Mouse (Mus musculus) right cerebral cortex, adult 18-20 months (tissue): Measurements from ENCODE around the gene Lcorl.

ENCODE experiments used
- DNase-seq: peaks from one replicate; pipeline ENCODE4 v3.0.0; 2022; ENCODE audit warnings: mixed read lengths

Lcorl gene

DNA sequence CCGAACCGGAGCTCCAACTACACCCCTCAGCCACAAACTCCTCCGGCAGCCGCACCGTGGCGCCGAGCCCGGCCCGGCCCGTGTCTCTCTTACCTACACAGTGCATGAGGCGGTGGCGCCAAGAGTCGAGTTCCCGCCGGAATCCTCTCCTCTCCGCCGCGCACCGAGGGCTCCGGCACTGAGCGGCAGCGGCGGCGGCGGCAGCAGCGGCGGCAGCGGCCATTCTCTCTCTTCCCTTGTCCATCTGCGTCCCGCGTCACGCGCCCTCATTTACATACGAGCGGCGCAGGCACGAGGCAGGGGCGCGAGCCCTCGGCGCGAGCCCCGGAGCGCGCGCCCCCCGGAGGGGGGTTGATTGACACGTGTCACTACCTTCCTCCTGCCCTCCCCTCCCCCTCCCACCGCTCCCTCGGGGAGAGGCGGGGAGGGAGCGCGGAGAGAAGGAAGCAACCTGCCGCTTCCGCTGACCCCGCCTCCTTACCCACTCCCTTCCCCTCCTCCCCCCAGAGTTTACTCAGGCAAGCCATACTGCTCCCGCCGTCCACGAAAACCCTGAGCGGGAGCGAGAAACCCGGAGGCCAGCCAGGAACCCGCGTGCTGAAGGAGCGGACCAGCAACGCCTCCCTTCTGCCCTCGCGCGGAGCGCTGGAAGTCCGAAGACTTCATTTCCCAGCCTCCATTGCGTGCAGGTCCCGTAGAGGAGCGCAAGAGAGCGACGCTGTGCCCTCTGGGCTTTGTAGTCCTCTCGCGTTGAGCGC, at the start of gene Lcorl:
Gene Lcorl, minus strand, starts transcription at position 362 of the 758 bp plus-strand sequence.
- peak; percentile 95 for DNase-seq

DNA sequence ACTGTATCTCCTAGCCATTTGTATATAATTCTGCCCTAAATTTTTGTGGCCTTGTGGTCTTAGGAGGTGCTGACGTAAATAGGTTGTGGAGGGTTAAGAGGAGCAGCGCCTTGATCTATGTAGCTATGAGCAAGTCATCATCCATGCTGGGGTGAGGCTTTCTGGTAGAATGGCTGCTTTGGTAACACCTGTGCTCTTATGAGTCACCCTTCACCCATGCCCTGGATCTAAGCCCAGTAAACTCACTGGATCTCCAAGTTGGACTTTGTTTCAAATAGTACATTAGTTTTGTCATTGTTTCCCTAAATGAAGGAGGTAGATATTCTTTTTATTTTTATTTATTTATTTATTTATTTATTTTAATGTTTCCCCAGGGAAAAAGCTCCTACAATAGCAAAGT, 47.3 kb upstream of the Lcorl start:
- DNase-seq, result no peak

DNA sequence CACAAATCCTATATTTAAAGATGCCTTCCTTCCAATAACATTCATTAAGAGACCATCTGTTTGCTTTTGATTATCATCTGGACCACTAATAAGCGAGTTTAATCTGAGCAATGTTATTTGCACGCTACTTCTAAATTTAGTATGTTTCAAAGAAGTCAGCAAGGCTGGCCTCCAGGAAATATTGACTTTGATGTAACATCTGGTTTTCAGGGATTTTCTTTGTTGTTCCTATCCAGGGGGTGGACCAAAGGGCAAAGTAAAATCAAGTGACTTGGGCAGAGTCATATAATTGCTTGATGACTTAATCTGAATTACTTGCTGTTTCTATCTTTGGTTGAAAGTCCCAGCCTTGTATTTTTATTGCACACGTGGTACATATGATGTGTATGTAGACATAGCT, 45.8 kb upstream of the Lcorl start:
- DNase-seq, result no peak

DNA sequence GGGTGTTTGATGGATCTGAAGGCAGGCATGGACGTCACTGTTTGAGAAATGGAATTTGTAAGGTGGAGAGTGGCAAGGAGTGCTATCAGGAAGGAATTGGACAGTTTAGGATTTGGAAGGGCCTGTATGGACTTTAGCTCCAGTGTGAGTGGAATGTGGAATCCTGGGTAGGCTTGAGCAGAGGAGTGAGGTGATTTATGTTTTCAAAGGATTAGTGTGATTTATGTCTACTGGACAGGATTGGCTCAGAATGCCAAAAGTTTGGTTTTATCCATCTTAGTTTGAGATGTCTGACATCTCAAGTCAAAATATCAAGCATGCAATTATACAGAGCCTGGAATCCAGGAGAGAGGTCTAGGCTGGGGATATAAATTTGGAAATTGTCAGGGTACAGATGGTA, 37.9 kb upstream of the Lcorl start:
- no peak for DNase-seq

DNA sequence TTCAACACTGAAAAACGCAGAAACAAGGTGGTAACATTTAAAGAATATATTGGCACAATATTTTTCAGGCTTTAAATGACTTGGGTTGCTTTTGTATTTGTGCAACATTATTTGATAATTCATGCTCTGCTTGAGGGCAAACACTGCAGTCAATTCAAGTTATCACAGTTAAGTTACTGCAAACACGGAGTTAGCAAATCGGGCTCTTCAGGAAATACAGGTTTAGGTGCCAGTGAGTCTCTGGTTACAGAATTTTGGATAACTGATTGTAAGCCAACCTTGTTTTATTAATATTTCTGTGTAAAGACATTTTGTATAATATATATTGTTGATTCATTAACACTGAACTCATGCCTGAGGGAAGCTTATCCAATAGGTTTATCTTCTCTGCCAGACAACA, 36.3 kb upstream of the Lcorl start:
- no peak for DNase-seq

DNA sequence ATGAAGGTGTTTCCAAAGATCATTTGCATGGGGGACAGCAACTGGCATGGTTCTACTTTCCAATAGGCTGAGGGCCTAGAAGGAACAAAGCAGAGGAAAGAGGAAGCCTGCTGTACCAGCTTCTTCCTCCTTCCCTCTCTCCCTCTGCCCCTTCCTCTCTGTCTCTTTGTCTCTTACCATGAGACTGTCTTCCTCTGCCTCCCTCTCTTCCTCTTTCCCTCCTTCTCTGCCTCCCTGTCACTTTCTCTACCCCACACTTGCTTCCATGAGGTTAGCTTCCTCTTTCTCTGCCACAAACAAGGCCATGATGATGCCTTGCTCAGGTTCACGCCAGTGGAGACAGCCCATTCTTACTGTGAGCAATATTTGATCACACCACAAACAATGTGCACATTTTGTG, 18.9 kb upstream of the Lcorl start:
- DNase-seq, result no peak

DNA sequence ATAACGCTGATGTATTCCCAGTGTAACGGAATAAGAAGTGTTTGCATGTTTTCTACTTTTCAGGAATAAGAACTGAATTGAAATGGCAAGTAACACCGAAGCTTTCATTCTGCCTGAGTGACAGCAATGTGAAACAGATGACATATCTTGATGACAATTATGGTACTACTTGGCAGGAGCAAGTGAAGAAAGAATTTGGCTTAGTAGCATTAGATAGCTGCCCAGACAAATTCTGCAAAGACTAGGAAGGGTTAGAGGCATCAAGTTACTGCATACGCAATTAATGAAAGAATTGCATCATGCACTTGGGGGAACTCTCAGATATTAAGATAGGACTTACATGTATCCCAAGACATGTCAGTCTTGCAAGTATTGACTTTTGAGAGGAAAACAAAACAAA, 18.1 kb upstream of the Lcorl start:
- DNase-seq, result no peak

DNA sequence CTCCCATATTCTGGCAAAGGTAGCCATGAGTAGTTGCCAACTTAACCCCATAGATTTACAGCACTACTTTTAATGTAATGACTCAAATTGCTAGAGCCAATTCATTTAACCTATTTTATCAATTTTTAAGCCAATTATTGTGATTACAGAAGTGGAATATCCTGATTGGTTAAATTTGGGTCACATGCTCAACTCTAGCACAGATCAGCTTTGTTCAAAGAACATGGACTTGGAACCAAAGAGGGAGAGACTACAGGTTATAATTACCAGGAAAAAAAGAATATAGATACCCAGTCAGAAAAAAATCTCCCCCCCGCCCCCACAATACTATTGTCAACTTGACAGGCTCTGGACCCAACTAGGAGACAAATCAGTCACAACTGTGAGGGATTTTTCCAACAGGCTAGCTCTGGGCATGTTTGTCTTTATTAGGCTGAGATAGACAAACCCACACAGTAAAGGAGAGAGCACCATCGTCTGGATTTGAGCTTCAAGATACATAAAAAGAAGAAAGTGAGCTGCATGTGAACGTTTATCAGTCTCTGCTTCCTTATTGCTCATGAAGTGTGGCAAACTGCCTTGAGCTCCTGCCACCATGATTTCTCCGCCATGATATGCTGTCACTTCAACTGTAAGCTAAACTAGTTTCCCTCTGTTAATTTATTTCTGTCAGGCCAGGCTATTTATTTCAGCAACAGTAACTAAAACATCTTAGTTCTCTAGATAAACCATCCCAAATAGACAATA, 17.0 kb upstream of the Lcorl start:
- no peak for DNase-seq

DNA sequence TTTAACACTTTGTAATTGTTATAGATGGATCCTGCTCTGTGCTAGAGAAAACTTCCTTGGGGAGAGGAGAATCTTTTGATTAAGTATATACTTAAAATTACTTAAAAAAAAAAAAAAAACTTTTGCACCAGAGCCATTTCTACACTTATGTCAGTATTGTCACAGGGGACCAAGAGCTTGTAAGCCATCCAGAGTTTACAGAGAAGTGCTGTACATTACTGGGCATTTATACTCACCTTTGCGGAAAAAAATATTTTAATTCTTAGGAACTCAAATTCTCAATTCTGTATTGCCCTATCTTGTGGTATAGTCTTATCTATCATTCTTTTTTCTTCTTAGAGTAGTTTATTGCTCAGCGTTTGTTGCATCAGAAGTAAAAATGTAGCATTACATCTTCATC, 953 bp upstream of the Lcorl start:
- DNase-seq, result no peak

DNA sequence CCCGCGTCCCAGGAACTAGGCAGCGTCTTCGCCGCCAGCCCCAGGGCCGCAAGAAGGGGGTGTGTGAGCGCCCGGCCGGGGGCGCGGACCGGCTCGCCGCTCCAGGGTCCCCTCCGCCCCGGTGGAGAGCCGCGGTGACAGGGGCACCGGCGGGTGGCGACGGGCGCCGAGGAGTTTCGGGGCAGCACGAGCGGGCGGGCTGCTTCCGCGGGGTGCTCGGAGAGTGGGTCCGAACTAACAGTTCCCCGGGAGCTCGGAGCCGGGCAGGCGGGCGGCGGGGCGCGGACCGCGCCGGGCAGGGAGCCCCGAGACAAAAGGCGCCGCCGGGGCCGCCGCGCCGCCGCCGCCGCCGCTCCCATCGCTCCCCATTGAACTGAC, 550 bp downstream of the Lcorl start:
- no peak for DNase-seq

DNA sequence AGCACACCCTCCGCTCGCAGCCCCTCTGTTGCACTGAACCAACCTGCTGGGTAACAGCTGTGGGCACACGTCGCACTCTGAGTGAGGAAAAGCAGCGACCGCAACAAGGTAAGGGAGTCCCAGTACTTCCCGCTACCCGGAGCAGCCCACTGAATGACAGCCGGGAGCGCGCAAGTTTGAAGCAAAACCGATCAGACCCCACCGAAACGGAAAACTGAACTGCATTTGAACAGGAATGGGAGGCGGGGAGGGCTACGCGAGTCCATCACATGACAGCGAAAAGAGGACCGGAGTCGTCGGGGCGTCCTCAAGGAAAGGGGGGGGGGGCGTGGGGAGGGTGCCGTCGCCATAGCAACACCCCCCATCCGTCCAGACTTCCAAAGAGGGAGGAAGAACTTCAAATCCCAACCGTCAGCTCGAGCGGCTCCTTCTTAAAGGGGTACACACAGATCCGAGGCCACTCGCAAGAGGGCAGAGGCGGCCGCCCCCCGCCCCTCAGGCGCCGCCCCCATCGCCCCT, 1.1 kb downstream of the Lcorl start:
- DNase-seq, result peak; percentile 57

DNA sequence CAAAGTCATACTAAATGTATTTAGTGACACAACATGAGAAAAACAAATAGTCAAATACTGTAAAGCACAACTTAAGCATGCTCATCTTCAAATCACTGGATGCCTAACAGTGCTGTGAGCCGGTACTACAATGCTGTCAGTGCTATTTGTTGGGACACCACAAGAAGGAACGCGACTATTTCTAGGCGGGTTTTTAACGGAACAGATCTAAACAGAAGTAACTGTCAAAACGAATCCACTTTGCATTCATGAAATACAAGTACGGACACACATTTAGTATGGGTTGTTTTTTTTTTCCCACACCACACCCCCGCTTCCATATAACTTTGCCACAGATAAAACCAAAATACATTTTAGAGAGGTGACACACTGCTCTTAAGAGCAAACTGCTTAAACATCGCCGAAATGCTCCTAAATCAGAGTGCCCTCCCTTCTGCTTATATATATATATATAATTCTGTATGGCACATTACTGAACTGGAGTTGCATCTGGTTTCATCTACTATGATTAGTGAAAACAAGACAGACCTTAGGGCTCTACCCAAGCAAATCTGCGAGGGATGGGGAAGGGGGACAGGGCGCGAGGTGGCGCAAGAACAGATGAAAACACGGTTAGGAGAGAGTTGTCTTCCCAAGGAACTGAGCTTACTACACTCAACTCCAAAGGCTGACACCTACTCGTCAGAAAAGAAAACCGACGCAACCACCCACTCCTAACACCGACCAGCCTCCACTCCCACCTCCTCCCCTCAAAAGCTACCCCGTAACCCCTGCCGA, 1.7 kb downstream of the Lcorl start:
- DNase-seq, result peak; percentile 43

DNA sequence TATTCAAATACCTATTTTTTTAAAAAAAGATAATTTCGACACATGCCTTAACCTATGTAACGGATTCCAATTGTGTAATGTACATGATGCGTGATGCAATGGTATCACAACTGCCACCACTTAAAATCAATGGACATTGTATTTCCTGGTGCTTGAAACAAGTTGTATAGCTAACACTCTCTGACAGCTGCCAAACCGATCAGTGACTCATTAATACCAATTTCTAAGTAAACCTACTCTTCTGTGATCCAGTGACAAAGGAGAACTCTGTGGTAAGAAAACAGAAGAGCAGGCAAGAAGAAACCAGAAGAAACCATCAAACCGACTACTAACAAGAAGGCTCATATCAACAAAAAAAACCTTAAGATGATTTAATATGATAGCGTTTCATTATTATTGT, 12.7 kb downstream of the Lcorl start:
- DNase-seq, result no peak

DNA sequence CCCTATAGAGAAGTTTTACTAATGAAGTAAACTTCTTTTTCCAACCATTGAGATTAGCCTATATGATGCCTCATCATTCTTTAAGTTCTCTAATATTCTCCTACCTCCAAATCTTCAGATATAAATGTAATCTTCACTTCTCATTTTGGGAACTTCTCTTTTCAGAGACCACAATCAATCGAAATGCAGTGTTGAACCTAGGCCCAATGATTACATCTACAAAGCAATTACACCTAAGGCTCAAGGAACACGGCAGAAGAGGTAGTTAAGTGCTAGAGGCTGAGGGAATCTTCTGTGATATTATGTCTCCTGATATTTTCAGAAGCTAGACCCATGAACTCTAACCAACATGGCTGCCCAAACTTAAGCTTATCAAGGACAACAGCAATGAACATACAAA, 22.3 kb downstream of the Lcorl start:
- no peak for DNase-seq

DNA sequence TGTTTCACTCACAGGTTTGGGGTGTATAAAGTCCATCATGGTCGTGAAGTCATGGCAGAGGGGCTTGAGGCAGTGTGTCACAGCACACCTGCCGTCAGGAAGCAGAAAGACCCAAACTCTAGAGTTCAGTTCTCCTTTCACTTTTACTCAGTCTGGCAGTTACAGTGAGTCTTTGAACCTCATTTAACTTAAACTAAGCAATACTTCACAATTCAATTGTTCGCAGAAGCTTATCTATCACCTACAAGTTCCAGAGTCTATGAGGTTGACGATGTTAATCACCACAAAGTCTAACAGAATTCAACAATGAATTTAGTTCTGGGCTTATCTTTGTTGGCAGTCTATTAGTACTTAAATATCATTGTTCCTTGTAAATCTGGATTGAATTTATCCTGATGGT, 45.9 kb downstream of the Lcorl start:
- DNase-seq, result no peak

DNA sequence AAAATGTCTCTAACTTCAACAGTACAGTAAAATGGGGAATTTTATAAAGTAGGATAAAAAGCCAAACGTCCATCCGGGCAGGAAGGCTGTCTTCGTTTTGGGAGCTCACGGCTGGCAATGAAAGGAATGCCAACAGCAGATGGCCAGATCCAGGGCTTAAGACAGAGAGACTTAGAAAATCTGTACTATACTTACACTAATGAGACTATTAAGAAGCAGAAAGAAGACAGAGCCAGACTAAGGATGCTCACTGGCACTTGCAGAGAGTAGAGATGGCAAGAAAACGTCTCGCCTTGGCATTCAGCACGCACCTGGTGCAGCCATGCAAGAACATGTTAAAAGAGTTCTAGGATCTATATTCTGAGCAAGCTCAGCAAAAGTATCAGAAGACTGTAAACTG, 65.6 kb downstream of the Lcorl start:
- no peak for DNase-seq

DNA sequence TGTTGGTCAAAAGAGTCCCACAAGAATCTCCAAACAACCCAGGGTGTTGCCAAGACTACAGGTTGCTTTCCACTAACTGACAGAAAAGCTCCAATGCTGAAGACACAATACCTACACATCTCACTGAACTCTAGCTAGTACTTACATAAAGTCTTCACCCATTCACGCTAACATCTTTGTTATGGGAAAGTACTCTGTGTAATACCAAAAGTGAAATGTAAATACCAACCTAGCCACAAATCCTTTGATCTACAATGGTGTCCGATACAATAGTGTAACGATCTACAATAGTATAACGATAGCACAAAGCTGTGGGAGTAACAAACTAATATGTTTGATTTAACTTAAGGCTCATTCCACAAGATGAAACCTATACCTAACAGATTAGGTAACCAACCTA, 67.2 kb downstream of the Lcorl start:
- no peak for DNase-seq

DNA sequence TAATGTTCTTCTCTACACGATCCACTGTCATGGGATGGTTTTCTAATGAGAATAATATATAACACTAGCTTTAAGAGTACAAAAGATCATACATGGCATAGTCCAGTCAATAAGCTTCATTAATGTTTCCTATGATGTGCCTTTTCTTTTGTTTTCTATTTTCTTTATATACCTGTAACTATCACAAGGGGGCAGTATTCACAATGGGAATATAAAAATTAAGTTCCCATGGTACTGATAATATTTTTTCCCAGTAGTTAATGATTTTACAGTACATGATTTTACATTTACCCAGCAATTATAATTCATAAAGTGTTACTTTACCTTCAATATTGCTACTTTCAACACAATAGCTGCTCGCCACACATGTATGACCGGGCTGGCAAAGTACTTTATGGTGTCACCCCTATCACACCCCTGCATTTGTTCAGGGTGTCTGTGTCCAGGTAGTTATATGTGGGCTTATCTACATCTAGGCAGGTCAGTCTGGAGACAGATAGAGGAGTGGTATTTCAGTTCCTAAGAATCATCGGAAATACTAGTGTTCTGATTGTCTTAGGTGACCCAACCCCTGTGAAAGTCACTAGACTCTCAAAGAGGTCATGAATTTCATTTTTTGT, 99.8 kb downstream of the Lcorl start:
- DNase-seq, result no peak

DNA sequence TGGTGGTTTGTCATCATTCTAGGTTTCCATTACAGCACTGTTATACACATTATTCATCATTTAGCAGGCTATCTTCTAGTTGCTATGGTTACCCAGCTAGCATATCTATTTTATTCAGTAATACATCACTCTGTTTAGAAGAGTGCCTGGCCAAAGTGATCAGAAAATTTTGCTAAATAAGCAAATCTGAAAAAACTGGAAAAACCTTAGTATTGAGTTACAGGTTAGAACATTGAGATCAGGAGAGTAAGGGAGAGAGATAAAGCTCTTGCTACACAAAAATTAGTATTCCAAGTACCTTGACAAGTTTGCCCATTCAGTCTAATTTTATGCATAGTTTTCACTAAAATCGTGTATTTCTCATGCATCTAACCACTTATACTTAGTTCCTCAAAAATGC, 119.5 kb downstream of the Lcorl start:
- no peak for DNase-seq

DNA sequence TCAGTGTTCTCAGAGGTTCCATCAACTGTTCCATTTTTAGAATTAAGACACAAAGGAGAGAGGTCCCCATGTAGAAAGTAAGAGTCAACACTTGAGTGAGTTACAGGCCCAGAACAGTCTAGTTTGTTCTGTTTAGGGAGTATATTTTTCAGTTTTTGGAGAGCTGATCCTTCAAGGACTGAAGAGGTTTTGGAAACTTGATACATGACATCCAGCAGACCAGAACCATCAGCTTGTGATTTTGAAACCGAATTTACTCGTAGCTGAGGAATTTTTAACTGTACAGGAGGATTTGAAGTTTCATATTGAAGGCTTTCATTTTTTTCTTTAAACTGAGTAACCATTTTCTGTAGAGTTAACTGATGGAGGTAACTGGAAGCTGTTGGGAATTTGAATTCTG, 123.7 kb downstream of the Lcorl start:
- DNase-seq, result no peak

DNA sequence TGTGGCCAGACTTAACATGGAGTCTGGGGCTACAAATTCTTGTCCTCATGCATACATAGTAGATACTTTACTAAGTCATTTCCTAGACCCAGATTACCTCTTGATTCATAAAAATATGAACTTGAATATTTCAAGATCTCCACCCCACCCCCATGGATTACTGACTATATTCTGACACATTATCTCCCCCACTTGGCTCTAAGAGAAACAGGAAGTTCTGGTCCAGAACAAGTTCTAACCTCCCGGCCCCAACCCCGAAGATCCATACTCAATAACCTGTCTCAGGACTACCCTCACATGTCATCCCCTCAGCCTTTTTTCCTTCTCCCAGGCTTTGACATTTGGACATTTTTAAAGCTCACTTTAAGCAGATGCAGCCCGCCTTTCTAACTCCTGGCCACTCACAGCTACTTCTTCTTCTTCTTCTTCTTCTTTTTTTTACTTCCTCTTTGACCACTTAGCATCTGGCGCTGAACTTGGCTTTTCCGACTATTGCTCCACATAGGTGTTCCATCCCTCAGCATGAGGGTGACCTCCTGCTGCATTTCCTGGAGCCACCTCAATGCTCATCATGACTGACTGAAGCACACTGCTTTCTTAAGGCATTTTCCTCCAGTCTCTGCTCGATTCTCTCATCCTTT, 138.4 kb downstream of the Lcorl start:
- DNase-seq, result no peak

DNA sequence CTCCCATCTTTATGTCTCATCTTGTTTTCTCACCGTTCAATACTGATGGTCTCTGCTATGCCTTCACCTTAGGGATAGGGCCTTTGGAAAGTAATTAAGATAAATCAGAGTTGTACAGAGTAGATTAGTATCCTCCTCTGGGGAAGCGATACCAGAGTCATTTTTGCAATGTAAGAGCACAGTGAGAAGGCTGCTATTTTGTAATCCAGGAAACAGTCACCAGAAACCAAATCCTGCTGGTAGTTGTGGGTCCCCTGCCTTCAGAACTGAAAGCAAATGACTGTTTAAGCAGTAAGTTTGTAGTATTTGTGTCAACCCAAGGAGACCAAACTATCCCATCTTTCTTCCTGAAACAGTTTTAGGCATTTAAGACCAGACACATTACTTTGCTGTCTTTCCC, 147.8 kb downstream of the Lcorl start:
- DNase-seq, result no peak

DNA sequence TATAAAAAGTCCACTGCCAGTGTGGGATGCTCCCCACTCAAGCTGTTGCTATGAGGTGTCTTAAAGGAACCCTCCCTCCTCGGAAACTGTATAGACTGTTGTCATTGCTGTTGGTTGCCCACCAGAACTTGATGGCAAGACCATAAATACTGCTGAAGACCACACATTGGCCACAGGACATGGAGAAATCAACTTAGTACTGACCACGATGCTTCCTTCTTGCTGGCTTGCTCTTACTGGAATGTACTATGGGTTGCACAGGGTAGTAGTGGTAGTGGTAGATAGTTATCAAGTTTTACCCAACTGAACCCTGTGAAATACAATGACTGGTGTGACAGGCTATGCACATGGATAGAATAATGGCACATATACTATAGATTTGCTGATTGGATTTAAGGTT, 150.6 kb downstream of the Lcorl start:
- no peak for DNase-seq
